Mouse (Mus musculus) liver, embryonic 14.5 days (tissue): ENCODE data around the gene Krba1.

Experiments used
- CTCF ChIP-seq: IDR thresholded peaks from 2 replicates; pipeline ENCODE4 v1.5.1; 2016; ENCODE audit warnings: antibody characterized with exemption, low read depth, control low read depth
- EP300 ChIP-seq: IDR thresholded peaks from 2 replicates; pipeline ENCODE4 v1.6.1; 2016; ENCODE audit warnings: antibody characterized with exemption, low read depth

- TF ChIP-seq CTCF (no peak), EP300 (no peak)
These were observed 36.5 kb upstream of the Krba1 start for GRCm38 (mm10) chr6:48358897-48359296.
